ENCODE assay signal across 27 mouse cellular contexts in genomic region chr12:33288746-33289145, GRCm38 (mm10).
A peak's percentile ranks its signal among the peaks of the same experiment; 100 is the strongest.
DNase-seq lines count a peak whose midpoint lies in the region; ATAC-seq and TF ChIP-seq lines count a peak whose summit lies in the region.
"Had no signal": no experiment of that assay in that cellular context is flagged by ENCODE, and none has a peak within 500 bp of the region (broad histone marks: within the 10 kb centered on the region; RNA-seq: fewer than 3 reads in every experiment).

No protein-coding gene starts in this region.

- H3K27me3 ChIP-seq in limb, embryonic 14.5 days (ENCODE audit: control insufficient read depth, insufficient read depth, low read length) = no peaks in the 10 kb centered on the region
- H3K27me3 ChIP-seq in limb, embryonic 10.5 days (ENCODE audit: low read depth, poor library complexity, severe bottlenecking) = no peaks in the 10 kb centered on the region
- H3K27me3 ChIP-seq: embryonic facial prominence, embryonic 13.5 days; forebrain, embryonic 13.5 days; limb, embryonic 15.5 days; liver, embryonic 13.5 days; megakaryocyte, embryonic 14.5 days; midbrain, embryonic 13.5 days had no signal

- peaks cover 29% of the 10 kb centered on the region for H3K4me1 ChIP-seq in limb, embryonic 14.5 days (ENCODE audit: control insufficient read depth, insufficient read depth, low read length)
- peaks cover 50% of the 10 kb centered on the region for H3K4me1 ChIP-seq in limb, embryonic 10.5 days

- H3K9me3 ChIP-seq in limb, embryonic 14.5 days (ENCODE audit: control insufficient read depth, low read length) = no peaks in the 10 kb centered on the region
- H3K9me3 ChIP-seq in limb, embryonic 10.5 days (replicated peaks) = no peaks in the 10 kb centered on the region
- H3K9me3 ChIP-seq: embryonic facial prominence, embryonic 13.5 days; forebrain, embryonic 13.5 days; limb, embryonic 15.5 days; liver, embryonic 13.5 days; megakaryocyte, embryonic 14.5 days; midbrain, embryonic 13.5 days had no signal

- no peak overlapping the region for H3K4me2 ChIP-seq in limb, embryonic 14.5 days (replicated peaks; ENCODE audit: low read depth, low read length, severe bottlenecking)
- H3K4me2 ChIP-seq: embryonic facial prominence, embryonic 13.5 days; forebrain, embryonic 13.5 days; heart, embryonic 11.5 days; limb, embryonic 15.5 days; liver, embryonic 13.5 days; midbrain, embryonic 13.5 days had no signal

- no peak overlapping the region for H3K9ac ChIP-seq in limb, embryonic 14.5 days (ENCODE audit: low read depth, low read length, severe bottlenecking)
- H3K9ac ChIP-seq: embryonic facial prominence, embryonic 13.5 days; forebrain, embryonic 13.5 days; limb, embryonic 15.5 days; liver, embryonic 13.5 days; midbrain, embryonic 13.5 days had no signal

- peak; percentile 13; the same call in 1 of the 2 replicates for ATAC-seq in limb, embryonic 14.5 days (ENCODE audit: low FRiP score, low read depth)
- ATAC-seq: forebrain, embryonic 13.5 days; lung, postnatal 0 days; midbrain, embryonic 13.5 days had no signal

- TF ChIP-seq POLR2A in limb, embryonic 14.5 days (IDR thresholded peaks at IDR 0.05; ENCODE audit: borderline replicate concordance, extremely low read depth, insufficient read depth, insufficient read length) = no peak

- 20% methylated on average over 2 of the region's 2 CpGs for WGBS in limb, embryonic 14.5 days
- WGBS in limb, embryonic 10.5 days = 15% methylated on average over 2 of the region's 2 CpGs

- H3K36me3 ChIP-seq in limb, embryonic 14.5 days (ENCODE audit: control insufficient read depth, insufficient read depth, low read length) = no peaks in the 10 kb centered on the region
- H3K36me3 ChIP-seq in limb, embryonic 10.5 days = no peaks in the 10 kb centered on the region
- H3K36me3 ChIP-seq: embryonic facial prominence, embryonic 13.5 days; limb, embryonic 15.5 days; liver, embryonic 13.5 days; midbrain, embryonic 13.5 days had no signal

- no peak overlapping the region for H3K4me3 ChIP-seq in gastrocnemius, adult 2 months
- H3K4me3 ChIP-seq in limb, embryonic 14.5 days (replicated peaks; ENCODE audit: low read length) = no peak overlapping the region
- no peak overlapping the region for H3K4me3 ChIP-seq in limb, embryonic 10.5 days
- H3K4me3 ChIP-seq: embryonic facial prominence, embryonic 13.5 days; forebrain, embryonic 13.5 days; limb, embryonic 15.5 days; liver, embryonic 13.5 days; megakaryocyte, embryonic 14.5 days; midbrain, embryonic 13.5 days had no signal

- intact Hi-C loops in gastrocnemius, adult 2 months (cut with DNase I) = no loop called here
- intact Hi-C loops in gastrocnemius, postnatal 14 days (cut with DNase I; ENCODE audit: low total_unique reads) = no loop called here

- TF ChIP-seq CTCF in gastrocnemius, adult 2 months (IDR thresholded peaks at IDR 0.05) = no peak

- peak overlapping the region; percentile 2; the same call in 1 of the 2 replicates for H3K27ac ChIP-seq in gastrocnemius, adult 2 months
- H3K27ac ChIP-seq in limb, embryonic 14.5 days (replicated peaks; ENCODE audit: low read depth, low read length) = no peak overlapping the region
- no peak overlapping the region for H3K27ac ChIP-seq in limb, embryonic 10.5 days
- H3K27ac ChIP-seq: embryonic facial prominence, embryonic 13.5 days; forebrain, embryonic 13.5 days; limb, embryonic 15.5 days; liver, embryonic 13.5 days; midbrain, embryonic 13.5 days had no signal

- DNase-seq in gastrocnemius, adult 2 months = no peak
- no peak for DNase-seq in gastrocnemius, postnatal 14 days
- DNase-seq in limb, embryonic 14.5 days (ENCODE audit: low spot score) = no peak
- DNase-seq in limb, embryonic 10.5 days (ENCODE audit: low spot score) = no peak
- DNase-seq in embryo, embryonic 11 days = peak; percentile 45
- peak; percentile 30 for DNase-seq in mesoderm, embryonic 11.5 days (ENCODE audit: low read depth, low spot score)
- no peak for DNase-seq in layer of hippocampus, postnatal 25 days (ENCODE audit: extremely low spot score in 1 of 2, low spot score in 1 of 2)
- DNase-seq in ovary, adult 18-20 months (ENCODE audit: low spot score) = no peak
- DNase-seq: adrenal gland, postnatal 14 days; cerebellum, adult 11 months; cerebellum, adult 9-10 months; gastrocnemius, postnatal 25 days; heart, adult 11 months; heart, postnatal 4 days; kidney, adult 11 months; kidney, postnatal 25 days; liver, embryonic 13.5 days; lung, adult 18-20 months; lung, postnatal 4 days; right cerebral cortex, postnatal 14 days had no signal

Comparison
In these comparisons a context has a peak if more than half of its experiments do, and no peak if none do; other contexts are left out.
1. DNase-seq: peak in embryo, embryonic 11 days (single experiment) and mesoderm, embryonic 11.5 days (single experiment); none in gastrocnemius, adult 2 months (single experiment), gastrocnemius, postnatal 14 days (single experiment), limb, embryonic 14.5 days (single experiment), limb, embryonic 10.5 days (single experiment), layer of hippocampus, postnatal 25 days (0 of 2) and ovary, adult 18-20 months (single experiment).